Mouse (Mus musculus) urinary bladder, postnatal 4 days (tissue): ENCODE measurements at regions not wholly inside any gene's neighbourhood (a gene's known extent, or its start where the extent isn't known, plus 50 kb on each side); places are given as distances from the start of the nearest gene placed in this dataset.

Source experiments
- DNase-seq, 2 experiments: peaks; one replicate each; pipeline ENCODE4 v3.0.0; 2021 to 2022; ENCODE audit warnings: low spot score in 2 of 2

- no peak for DNase-seq
Observed at GRCm38 (mm10) chr1:73727781-73728180, 396.5 kb downstream of the Tns1 start.

DNA sequence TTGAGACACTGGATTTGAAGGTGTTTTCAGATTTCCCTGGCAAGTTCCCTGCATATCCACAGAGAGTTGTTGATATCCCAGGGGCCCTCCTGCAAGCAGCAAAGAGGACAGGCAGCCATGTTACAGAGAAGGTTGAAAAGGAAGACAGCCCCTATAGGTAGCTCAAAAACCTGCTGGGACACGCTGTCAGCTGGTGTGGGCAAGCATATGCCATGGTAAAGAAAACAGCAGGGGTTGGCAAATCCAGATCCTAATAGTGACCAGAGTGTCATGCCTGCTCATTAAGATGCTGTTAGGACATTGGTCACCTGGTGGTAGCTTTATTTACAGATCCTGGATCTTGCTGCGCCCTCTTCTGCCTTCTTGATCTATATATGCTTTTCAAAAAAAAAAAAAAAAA, 397.6 kb downstream of the Tns1 start:
- DNase-seq, result no peak

- DNase-seq, result no peak
Observed at GRCm38 (mm10) chr1:73725486-73725885, 398.8 kb downstream of the Tns1 start.

DNA sequence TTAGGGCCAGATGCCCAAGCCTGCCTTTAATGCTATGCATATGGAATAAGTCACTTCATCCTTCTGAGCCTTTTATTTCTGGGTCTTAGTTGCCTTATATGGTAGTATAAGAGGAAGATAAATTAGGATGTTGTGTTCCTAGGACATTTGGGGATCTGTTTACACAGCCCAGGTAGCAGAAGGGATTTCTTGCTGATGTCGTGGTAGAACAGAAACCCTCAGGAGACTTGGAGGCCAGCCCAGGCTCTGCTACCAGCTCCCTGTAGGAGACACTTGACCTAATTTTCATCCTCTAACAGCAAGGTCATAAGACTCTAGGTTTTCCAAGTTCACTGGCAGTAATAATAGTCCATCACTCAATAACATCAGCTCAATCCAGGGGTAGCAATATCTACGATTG, 399.7 kb downstream of the Tns1 start:
- DNase-seq, result no peak

DNA sequence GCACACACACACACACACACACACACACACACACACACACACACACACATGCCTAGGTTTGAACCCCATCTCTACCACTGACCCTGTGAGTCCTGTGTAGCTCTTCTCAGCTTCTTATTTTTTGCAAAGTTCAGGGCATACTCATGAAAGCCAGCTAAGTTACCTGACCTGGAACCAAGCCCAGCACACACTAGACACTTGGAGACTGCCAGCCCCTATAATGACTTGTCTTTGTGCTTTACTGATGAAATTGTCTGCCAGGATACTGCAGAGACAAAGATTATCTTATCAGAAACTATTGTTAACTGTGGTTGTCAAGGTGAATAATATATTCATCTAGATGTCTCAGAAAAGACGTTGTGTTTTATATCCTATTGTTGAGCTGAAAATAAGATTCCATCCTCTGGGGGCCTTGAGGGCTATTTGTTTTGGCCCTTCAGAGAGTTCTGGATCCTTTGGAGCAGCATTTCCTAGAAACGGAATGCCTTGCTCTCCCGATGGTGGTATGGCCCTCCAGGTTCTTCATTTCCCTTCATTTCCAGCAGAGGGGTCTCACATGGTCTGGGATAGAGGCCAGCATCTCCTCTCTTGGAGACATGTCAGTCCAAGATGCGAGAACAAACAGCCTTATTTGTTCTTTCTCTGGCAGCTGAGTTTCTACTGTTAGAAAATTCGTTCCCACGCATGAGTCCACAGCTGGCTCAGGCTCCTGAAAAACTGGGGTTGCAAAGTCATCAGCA, 402.6 kb downstream of the Tns1 start:
- no peak for DNase-seq

DNA sequence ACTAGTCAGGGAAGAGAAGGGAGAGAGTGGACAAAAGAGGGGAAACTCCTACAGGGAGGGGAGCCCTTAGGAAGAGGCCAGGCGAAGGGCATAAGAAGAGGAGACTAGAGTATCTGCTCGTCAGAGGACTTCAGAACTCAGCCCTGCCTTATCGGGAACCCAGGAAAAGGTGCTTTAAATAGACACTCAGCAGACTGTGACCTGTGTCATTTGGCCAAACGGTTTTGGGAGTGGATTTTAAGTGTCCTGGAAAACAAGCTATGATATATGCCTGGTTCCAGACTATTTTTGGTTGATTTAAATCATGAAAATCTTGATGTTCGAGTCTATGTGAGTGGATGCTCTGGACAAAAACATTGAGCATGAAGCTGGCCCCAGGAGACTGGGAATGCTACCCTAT, 405.8 kb downstream of the Tns1 start:
- no peak for DNase-seq

DNA sequence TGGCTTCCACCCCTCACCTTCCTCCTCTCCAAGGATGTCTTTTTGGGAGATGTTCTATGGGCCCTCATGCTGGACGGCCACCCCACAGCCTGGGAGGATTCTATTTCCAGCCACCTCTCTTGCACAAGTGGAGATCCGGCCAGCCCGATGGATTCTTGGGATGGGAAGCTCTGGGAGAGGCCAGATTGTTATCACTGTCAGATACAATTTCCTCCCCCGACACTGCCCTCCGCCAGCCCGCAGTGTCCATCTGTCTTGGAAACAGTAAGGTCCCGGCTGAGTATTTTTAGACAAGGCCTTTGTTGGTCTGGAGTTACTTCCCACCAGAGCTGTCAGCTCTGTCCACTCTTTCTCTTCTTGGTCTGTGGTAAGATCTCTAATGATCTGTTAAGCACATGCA, 406.8 kb downstream of the Tns1 start:
- no peak for DNase-seq

DNA sequence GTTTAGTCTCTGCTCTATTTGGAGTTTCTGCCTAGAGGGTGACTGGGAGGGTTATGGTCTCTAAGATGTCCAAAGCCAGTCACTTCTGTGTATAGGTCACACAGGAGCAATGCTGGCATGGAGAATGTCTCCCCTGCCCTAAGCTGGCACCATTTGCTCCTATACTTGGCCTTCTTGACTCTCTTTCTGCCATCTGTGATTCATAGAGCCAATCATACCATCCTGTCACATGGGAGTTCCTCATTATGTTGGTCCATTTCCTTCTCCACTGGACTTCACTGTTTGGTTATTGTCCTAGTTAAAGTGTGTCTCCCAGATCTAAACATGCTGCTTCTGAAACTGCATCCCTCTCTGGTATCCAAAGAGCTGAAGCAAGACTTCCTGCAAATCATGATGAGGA, 407.3 kb downstream of the Tns1 start:
- no peak for DNase-seq

DNA sequence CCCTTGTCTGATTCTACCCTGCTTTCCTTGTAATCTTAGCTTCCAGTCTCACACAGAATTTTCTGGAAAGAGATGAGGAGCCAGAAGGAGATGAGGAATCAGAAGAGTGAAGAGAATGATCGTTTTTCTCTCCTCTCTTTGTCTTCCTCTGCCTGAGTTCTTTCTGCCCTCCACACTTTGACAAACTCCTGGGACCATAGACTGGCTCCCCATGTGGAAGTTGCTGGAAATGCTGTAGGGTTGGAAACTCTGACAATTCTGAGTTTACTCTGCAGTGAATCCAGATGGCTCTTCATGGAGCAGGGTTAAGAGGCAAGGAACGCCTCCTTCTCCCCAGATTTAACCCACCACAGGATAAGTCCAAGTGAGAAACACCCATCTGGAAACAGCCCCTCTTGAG, 408.7 kb downstream of the Tns1 start:
- no peak for DNase-seq

DNA sequence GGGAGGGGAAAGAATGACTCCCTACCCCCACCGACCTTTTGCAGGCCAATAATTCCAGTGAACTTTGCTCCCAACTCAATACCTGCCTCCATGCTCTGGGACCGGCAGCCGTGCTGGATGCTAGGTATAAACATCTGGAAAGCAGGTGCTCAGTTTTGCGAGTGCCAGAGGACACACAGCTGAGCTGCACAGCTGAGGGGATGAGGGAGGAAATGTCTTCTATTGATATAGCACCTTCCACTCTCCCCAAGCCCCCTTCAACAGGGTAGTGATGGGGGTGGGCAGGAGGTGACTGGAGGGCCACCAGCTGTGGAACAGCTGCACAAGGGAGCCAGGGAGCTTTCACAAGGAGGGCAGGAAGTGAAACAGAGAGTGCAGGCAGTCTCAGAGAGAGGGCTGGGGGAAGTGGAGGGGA, 421.8 kb downstream of the Tns1 start:
- DNase-seq, result no peak

GRCm38 (mm10) chr1:73693537-73693936, 430.7 kb downstream of the Tns1 start:
- no peak for DNase-seq

DNA sequence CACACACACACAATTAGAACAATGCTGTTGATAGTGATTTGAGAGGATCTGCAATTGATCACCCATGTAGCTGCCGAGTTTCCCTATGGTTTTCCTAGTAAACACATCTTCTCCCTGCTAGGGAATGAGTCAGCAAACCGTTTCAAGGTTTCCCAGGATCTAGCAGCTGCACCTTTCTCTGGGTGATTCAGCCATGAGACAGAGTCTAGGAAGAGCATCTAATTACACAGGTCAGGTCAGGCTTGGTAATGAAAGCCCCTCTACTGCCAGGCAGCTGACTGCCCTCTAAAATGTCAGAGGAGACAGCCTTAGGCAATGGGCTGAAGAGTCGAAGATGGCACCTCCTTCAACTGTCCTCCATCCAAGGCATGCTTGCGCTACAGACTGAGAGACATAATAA, 438.5 kb downstream of the Tns1 start:
- DNase-seq, result no peak

DNA sequence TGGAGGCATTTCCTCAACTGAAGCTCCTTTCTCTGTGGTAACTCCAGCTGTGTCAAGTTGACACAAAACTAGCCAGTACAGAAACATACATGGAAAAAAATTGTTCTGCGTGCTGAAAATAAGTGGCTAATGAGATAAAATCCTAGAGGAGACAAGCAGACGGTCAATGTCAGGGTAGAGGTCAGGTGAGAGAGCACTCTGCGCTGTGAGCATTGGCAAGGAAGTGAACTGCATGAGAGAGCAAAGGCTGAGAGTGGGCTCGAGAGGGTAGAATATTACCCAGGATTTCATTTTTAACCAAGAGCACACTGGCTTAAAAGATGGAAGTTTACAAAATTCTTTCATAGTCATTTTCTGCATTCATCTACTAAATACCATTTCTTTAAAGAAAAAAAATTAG, 439.2 kb downstream of the Tns1 start:
- DNase-seq, result no peak

DNA sequence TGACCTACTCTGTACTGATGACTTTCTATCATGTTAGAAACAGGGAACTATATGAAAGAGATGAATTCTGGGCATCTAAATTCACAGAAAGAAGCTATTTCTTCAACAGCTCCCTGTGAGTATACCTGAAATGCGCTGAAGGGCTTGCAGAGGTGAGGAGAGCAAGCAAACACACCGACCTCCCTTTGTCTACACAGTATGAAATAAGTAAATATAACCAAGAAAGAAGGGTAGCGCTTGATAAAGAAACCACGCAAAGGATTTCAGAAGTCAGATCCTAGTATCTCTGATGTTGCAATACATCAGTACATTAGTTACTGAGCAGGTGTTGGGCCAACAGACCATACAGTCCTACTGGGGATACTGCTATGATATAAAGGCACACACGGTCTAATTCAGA, 440.1 kb downstream of the Tns1 start:
- DNase-seq, result no peak

DNA sequence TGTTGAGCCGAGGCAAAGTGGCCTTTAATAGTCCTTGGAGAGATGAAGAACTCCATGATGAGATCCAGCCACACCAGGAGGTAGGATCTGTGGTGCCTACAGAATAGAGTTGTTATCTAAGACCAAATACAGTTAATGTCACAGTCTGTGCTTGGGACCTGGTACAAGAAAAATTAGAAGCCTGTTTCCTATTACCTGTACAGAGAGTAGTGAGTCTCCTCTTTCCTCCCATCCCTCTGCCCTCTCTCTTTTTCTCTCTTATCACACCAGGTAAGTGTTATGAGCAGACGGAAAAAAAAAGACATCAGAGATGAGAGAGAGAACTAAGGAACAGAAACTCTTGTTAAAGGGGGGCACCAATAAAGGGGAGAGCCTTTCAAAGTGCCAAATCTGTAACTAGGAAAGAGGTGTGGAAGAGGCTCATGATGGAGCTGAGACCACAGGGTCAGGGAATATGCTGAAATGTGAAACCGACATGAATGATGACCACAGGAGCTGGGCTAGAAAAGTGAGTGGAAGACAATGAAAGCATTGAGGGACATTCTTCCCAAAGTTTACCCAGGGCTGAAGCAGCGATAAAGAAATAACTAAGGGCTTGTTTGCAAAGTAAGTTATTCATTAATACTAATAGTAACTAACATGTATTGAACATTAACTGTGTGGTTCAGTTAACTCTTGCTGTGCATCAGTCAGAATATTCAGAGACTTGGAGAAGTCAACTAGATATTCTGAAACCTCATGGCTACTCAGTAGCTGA, 440.9 kb downstream of the Tns1 start:
- DNase-seq, result no peak

- no peak for DNase-seq
Observed at GRCm38 (mm10) chr1:73681697-73682096, 442.6 kb downstream of the Tns1 start.

DNA sequence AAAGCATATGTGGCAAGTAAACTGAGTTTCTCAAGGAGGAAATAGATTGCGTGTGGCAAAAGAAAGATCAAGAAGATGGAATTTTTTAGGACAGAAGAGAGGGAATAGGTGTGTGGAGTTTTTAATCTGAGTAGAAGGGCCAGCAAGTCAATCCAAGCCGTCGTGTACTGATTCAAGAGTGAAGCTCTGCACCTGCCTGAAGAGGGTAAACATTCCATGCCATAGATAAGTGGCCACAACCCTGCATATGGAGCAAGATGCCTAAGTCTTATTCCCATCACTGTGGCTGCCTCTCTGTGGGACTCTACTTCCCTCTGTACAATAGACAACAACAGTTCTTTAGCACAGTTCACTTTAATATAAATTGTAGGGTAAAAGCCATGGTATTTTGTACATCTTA, 443.4 kb downstream of the Tns1 start:
- DNase-seq, result no peak

DNA sequence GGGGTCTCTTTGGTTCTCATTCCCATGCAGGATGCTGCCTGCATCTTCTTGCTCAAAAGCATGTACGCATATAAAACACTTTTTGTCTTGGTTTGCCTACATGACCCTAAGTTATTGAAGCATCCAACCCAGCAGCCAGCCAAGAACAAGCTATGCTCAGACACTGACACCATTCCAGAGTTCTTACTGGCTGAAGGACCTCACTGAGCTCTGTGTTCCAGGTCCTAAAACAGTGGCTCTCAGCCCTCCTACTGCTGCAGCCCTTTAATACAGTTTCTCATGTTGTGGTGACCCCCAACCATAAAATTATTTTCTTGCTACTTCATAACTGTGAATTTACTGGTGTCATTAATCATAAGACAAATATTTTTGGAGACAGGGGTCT, 450.4 kb downstream of the Tns1 start:
- no peak for DNase-seq

- no peak for DNase-seq
Observed at GRCm38 (mm10) chr1:73673191-73673850, 450.9 kb downstream of the Tns1 start.

- DNase-seq, result no peak
Observed at GRCm38 (mm10) chr1:73672239-73672638, 452.0 kb downstream of the Tns1 start.

GRCm38 (mm10) chr1:73668691-73669090, 455.6 kb downstream of the Tns1 start:
- no peak for DNase-seq

- no peak for DNase-seq
Observed at GRCm38 (mm10) chr1:73663546-73663945, 460.7 kb downstream of the Tns1 start.

GRCm38 (mm10) chr1:73645011-73645410, 479.2 kb downstream of the Tns1 start:
- DNase-seq, result no peak
